Mouse (Mus musculus) stomach, embryonic 16.5 days (tissue): Measurements from ENCODE around the gene 2300002M23Rik. TPM values are rescaled to one million over a fixed set of nuclear protein-coding genes. Genes with fewer than 3 reads are reported as not detected.

Source experiments
- ATAC-seq: fragments of 200-750 bp; cut with Nextera tagmentation; 2 replicates; pipeline ENCODE4 v1.8.0; 2017; ENCODE audit warnings: moderate number of reproducible peaks, moderate TSS enrichment; ENCODE audit not compliant: insufficient read depth, low FRiP score
- H3K27ac ChIP-seq: fragments of 300-500 bp; sonication (generic); 2 replicates; pipeline ENCODE4 v1.5.1; 2014; ENCODE audit warnings: low read length
- H3K27me3 ChIP-seq: fragments of 300-500 bp; sonication (generic); 2 replicates; pipeline ENCODE4 v1.6.1; 2014; ENCODE audit warnings: low read length, control low read depth, mixed read lengths; ENCODE audit not compliant: control insufficient read depth, insufficient read depth
- H3K36me3 ChIP-seq: fragments of 300-500 bp; sonication (generic); 2 replicates; pipeline ENCODE4 v1.6.1; 2014; ENCODE audit warnings: low read length; ENCODE audit not compliant: control insufficient read depth, insufficient read depth
- H3K4me1 ChIP-seq: fragments of 300-500 bp; sonication (generic); 2 replicates; pipeline ENCODE4 v1.6.1; 2014; ENCODE audit warnings: low read length, control low read depth, mixed read lengths; ENCODE audit not compliant: control insufficient read depth, insufficient read depth
- H3K4me2 ChIP-seq: fragments of 300-500 bp; sonication (generic); 2 replicates; pipeline ENCODE4 v1.6.1; 2014; ENCODE audit warnings: low read depth, low read length, mixed read lengths
- H3K4me3 ChIP-seq: fragments of 300-500 bp; sonication (generic); replicated peaks from 2 replicates; pipeline ENCODE4 v1.5.1; 2014; ENCODE audit warnings: mild to moderate bottlenecking, low read length
- H3K9ac ChIP-seq: fragments of 300-500 bp; sonication (generic); 2 replicates; pipeline ENCODE4 v1.6.1; 2014; ENCODE audit warnings: low read length
- H3K9me3 ChIP-seq: fragments of 300-500 bp; sonication (generic); replicated peaks from 2 replicates; pipeline ENCODE4 v1.6.1; 2016; ENCODE audit warnings: low read length, control low read depth; ENCODE audit not compliant: control insufficient read depth
- WGBS: fragments of 180-500 bp; shearing (Covaris S2); extraction: QIAGEN DNeasy Blood & Tissue Kit; methylation state at CpG from one replicate; pipeline ENCODE4 v1.1.7; 2014; 5-methylcytosine and 5-hydroxymethylcytosine counted together
- polyA plus RNA-seq: library from polyadenylated mRNA; unstranded; fragments of >200 nt; fragmentation: Nextera tagmentation; extraction: Ambion mirVana; gene quantifications from 2 replicates; pipeline ENCODE4 v1.2.1, GENCODE M21; 2015

Gene 2300002M23Rik
- polyA plus RNA-seq, 1 experiment from 2014 or later = 115 TPM

- WGBS = 55% methylated on average over 10 of the region's 10 CpGs
- Histone ChIP-seq H3K9me3 (no peaks in the 10 kb centered on the region), H3K27me3 (no peaks in the 10 kb centered on the region), H3K4me2 (no peak overlapping the region), H3K4me3 (no peak overlapping the region), H3K27ac (no peak overlapping the region), H3K36me3 (no peaks in the 10 kb centered on the region), H3K4me1 (no peaks in the 10 kb centered on the region), H3K9ac (no peak overlapping the region)
- ATAC-seq = no peak
Observed at GRCm38 (mm10) chr17:35539540-35539939, 27.7 kb upstream of the 2300002M23Rik start.

DNA sequence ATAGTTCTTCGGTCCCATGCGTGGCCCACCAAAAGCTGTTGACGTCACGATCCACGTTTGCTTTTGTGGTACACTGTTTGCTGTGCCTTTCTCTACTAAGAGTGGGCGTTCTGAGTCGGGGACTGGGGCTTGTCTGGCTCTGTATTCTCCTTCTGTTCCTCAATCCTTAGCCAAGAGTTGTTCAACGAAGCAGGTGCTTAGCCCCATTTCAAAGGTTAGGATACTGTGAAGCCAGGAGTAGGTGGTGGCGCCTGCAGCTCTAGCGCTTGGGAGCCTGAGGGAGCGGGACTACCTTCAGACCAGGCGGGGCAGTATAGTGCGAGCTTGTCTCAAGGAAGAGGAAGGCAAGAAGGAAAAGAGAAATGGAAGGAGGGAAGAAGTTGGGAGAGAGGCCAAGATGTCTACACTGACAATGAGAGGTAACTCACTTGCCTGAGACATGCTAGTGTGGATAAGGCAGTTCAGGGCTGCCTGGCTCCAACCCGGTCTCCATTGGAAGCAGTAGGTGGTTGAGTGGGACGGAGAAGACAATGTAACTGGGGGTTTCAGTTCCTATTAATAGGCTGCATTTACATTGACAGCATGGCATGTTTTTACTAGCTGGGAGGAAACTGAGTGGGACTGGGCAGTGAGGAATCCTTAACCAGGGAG, 24.4 kb upstream of the 2300002M23Rik start:
- Histone ChIP-seq H3K4me2 (no peak overlapping the region), H3K36me3 (no peaks in the 10 kb centered on the region), H3K4me1 (no peaks in the 10 kb centered on the region), H3K9ac (no peak overlapping the region), H3K9me3 (no peaks in the 10 kb centered on the region), H3K4me3 (no peak overlapping the region), H3K27ac (no peak overlapping the region), H3K27me3 (no peaks in the 10 kb centered on the region)
- no peak for ATAC-seq
- 74% methylated on average over 15 of the region's 15 CpGs for WGBS

DNA sequence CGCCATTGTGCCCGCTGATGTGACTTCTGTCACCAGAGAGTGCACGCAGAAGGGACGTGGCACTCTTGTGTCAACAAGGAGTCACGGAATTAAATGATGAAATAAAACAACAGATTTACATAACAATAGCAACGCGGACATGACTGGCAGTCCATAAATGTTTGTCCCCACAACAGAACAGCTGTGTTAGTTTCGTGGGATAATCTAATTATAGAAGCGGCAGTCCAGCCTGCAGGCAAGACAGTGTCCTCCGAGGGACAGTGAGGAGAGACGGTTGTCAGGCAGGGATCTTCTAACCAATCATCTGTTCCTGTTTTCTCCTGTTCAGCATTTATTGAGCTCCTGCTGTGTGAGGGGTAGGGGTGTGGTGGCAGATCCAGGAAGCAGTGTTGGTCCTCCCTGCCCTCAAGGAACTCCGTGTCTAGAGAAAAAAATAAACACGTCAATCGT, 23.8 kb upstream of the 2300002M23Rik start:
- ATAC-seq = no peak
- Histone ChIP-seq H3K36me3 (no peaks in the 10 kb centered on the region), H3K4me3 (no peak overlapping the region), H3K4me1 (0 out of 2 replicates have a peak, but pooled peaks cover under 1% of the 10 kb centered on the region), H3K9ac (no peak overlapping the region), H3K27ac (no peak overlapping the region), H3K9me3 (no peaks in the 10 kb centered on the region), H3K27me3 (no peaks in the 10 kb centered on the region), H3K4me2 (no peak overlapping the region)
- 56% methylated on average over 14 of the region's 14 CpGs for WGBS

DNA sequence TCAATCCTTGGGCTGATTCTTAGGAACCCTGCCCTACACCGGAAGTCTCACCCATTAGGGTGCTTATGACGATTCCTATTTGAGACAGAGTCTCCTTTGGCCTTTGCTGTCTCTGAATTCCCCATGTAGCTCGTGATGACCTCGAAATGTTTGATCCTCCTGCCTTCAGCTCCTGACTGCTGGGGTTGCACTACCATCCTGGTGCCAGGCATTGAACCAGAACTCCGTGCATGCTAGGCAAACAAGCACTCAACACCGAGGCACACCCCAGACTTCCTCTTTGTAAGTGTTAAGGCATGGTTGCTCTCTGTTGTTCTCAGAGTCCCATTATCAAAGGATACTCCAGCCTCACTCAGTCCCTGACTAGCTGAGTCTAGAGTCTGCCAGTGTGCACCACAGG, 23.2 kb upstream of the 2300002M23Rik start:
- H3K9me3 ChIP-seq = no peaks in the 10 kb centered on the region
- H3K4me2 ChIP-seq = no peak overlapping the region
- no peak overlapping the region for H3K9ac ChIP-seq
- H3K4me1 ChIP-seq = 0 out of 2 replicates have a peak, but pooled peaks cover 6% of the 10 kb centered on the region
- no peaks in the 10 kb centered on the region for H3K36me3 ChIP-seq
- WGBS = 74% methylated on average over 6 of the region's 6 CpGs
- H3K4me3 ChIP-seq = no peak overlapping the region
- no peaks in the 10 kb centered on the region for H3K27me3 ChIP-seq
- H3K27ac ChIP-seq = no peak overlapping the region
- ATAC-seq = no peak

DNA sequence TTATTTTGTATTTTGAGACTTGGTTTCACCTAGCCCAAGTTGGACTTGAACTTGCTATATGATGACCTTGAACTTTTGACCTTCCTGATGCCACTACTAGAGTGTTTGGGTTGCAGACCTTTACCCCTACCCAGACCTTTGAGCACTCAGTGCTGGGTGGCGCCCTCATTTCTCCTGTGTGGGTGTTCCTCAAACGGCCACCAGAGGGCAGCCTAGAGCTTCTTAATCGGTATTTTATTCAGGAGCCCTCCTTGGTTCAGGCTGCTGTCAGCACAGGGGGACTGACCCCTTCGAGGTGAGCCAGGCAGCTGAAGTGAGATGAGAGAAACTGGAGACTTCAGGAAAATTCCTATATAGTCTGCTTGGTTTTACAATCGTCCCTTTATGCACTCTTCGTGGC, 22.6 kb upstream of the 2300002M23Rik start:
- H3K9ac ChIP-seq = no peak overlapping the region
- no peaks in the 10 kb centered on the region for H3K9me3 ChIP-seq
- WGBS = 23% methylated on average over 6 of the region's 6 CpGs
- no peak overlapping the region for H3K4me3 ChIP-seq
- no peak for ATAC-seq
- no peaks in the 10 kb centered on the region for H3K27me3 ChIP-seq
- no peak overlapping the region for H3K4me2 ChIP-seq
- H3K27ac ChIP-seq = no peak overlapping the region
- no peaks in the 10 kb centered on the region for H3K36me3 ChIP-seq
- H3K4me1 ChIP-seq = 0 out of 2 replicates have a peak, but pooled peaks cover 11% of the 10 kb centered on the region

DNA sequence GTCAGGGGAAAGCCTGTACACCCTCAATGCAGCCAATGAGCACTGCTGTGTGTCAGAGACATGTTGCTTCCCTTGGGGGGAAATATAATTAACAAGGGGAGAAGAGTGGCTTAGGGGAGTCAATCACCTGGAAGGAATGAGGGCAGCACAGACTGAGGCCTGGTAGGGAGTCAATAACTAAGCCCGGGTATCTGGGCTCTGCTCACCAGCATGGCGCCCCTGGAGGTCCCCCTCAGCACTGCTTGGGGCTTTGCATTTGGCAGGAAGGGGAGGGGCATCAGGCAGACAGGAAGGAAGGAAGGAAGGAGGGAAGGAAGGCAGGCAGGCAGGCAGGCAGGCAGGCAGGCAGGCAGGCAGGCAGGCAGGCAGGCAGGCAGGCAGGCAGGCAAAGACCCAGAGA, 19.8 kb upstream of the 2300002M23Rik start:
- no peak for ATAC-seq
- WGBS = 76% methylated on average over 2 of the region's 2 CpGs
- H3K27me3 ChIP-seq = no peaks in the 10 kb centered on the region

GRCm38 (mm10) chr17:35548636-35549035, 18.6 kb upstream of the 2300002M23Rik start:
- Histone ChIP-seq H3K9ac (no peak overlapping the region), H3K4me2 (no peak overlapping the region), H3K27me3 (no peaks in the 10 kb centered on the region), H3K4me1 (peaks cover 20% of the 10 kb centered on the region), H3K4me3 (no peak overlapping the region), H3K27ac (peak overlapping the region; percentile 15; the same call in 1 of the 2 replicates), H3K9me3 (no peaks in the 10 kb centered on the region), H3K36me3 (no peaks in the 10 kb centered on the region)
- 28% methylated on average over 5 of the region's 5 CpGs for WGBS
- ATAC-seq = no peak

More for the DNA sequence above, 19.8 kb upstream of the 2300002M23Rik start:
- H3K36me3 ChIP-seq = no peaks in the 10 kb centered on the region
- H3K27ac ChIP-seq = no peak overlapping the region
- no peak overlapping the region for H3K9ac ChIP-seq
- H3K9me3 ChIP-seq = no peaks in the 10 kb centered on the region
- no peak overlapping the region for H3K4me3 ChIP-seq
- no peak overlapping the region for H3K4me2 ChIP-seq
- H3K4me1 ChIP-seq = peaks cover 20% of the 10 kb centered on the region

- no peaks in the 10 kb centered on the region for H3K36me3 ChIP-seq
- H3K4me1 ChIP-seq = peaks cover 20% of the 10 kb centered on the region
- ATAC-seq = peak; percentile 87
- no peaks in the 10 kb centered on the region for H3K9me3 ChIP-seq
- peak overlapping the region; percentile 89 for H3K27ac ChIP-seq
- peak overlapping the region; percentile 43 for H3K9ac ChIP-seq
- H3K27me3 ChIP-seq = no peaks in the 10 kb centered on the region
- 29% methylated on average over 15 of the region's 15 CpGs for WGBS
- H3K4me2 ChIP-seq = peak overlapping the region; percentile 28
- H3K4me3 ChIP-seq = no peak overlapping the region
Observed at GRCm38 (mm10) chr17:35549437-35550142, 17.7 kb upstream of the 2300002M23Rik start.

- 94% methylated on average over 4 of the region's 4 CpGs for WGBS
- no peak for ATAC-seq
- Histone ChIP-seq H3K4me2 (peak overlapping the region; percentile 28; the same call in 1 of the 2 replicates), H3K9me3 (no peaks in the 10 kb centered on the region), H3K4me1 (peaks cover 20% of the 10 kb centered on the region), H3K27ac (peak overlapping the region; percentile 89), H3K36me3 (no peaks in the 10 kb centered on the region), H3K27me3 (no peaks in the 10 kb centered on the region), H3K9ac (peak overlapping the region; percentile 43; the same call in 1 of the 2 replicates), H3K4me3 (no peak overlapping the region)
Observed at GRCm38 (mm10) chr17:35550143-35550494, 17.1 kb upstream of the 2300002M23Rik start.
